Mouse (Mus musculus): ENCODE measurements around the gene Tagln2.

DNA sequence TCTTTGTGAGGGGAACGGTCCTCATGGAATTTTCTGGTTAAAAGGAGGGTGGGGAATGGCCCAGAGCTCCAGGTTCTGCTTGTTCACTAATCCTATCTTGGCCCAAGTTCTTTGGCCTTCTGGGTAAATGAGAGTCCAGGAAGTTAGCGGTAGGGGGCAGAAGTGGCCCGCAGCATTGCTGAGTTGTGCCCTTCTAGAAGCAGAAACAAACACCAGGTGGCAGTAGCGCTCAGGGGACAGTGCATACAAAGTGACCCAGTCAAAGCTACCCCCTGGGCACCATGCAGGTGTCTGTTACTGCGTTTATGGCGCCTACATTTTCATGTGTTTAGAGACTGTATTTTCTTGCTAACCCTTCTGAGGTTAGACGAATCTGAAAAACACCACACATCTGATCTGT, 28.9 kb downstream of the Tagln2 start:
- TF ChIP-seq CTCF (IDR thresholded peaks at IDR 0.05; ENCODE audit: low read depth, low read length) (peak; percentile 99), POLR2A (IDR thresholded peaks at IDR 0.05; ENCODE audit: extremely low read depth, insufficient read depth, low read length) (no peak)
